Mouse (Mus musculus): ENCODE measurements at regions not wholly inside any gene's neighbourhood (a gene's known extent, or its start where the extent isn't known, plus 50 kb on each side); places are given as distances from the start of the nearest gene placed in this dataset.

DNA sequence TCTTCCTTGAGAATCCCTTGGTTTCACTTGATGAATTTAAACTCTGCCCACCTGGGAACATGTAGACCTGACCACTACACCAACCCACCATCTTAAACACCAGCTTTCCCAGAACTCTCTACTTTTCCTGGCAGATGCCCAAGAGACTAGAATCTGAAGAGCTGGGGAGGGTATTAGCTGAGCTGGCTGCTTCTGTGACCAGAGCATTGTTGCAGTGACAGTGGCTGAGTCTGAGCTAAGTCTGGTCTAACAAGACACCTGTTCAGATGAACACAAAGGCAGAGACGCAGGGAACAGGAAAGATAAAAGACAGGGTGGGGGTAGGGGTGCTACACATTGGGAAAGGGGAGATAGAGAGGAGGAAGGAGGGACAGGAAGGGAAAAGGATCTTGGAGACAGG lies 258.9 kb upstream of the Hs6st1 start:
- TF ChIP-seq CTCF (IDR thresholded peaks at IDR 0.05; ENCODE audit: extremely low read depth, insufficient read depth, low read length) = no peak
- no peak for TF ChIP-seq POLR2A (IDR thresholded peaks at IDR 0.05; ENCODE audit: extremely low read depth, insufficient read depth, low read length)
